9 mouse cellular contexts compared by ENCODE assay signal in genomic region chr1:162643752-162644151, GRCm38 (mm10). TPM values are rescaled to one million over a fixed set of nuclear protein-coding genes. Genes with fewer than 3 reads are reported as not detected.
DNase-seq lines count a peak whose midpoint lies in the region; ATAC-seq lines count a peak whose summit lies in the region.
"Had no signal": no experiment of that assay in that cellular context is flagged by ENCODE, and none has a peak within 500 bp of the region (broad histone marks: within the 10 kb centered on the region; RNA-seq: fewer than 3 reads in every experiment).

No protein-coding gene starts in this region.

- no peak overlapping the region for H3K9ac ChIP-seq in forebrain, embryonic 14.5 days (ENCODE audit: low read length)
- H3K9ac ChIP-seq in forebrain, embryonic 12.5 days, result no peak overlapping the region
- H3K9ac ChIP-seq: limb, embryonic 12.5 days had no signal

- H3K4me3 ChIP-seq in forebrain, embryonic 14.5 days (ENCODE audit: low read depth, low read length), result no peak overlapping the region
- no peak overlapping the region for H3K4me3 ChIP-seq in forebrain, embryonic 12.5 days (replicated peaks)
- H3K4me3 ChIP-seq: limb, embryonic 12.5 days had no signal

- H3K4me2 ChIP-seq in forebrain, embryonic 14.5 days (ENCODE audit: low read length), result no peak overlapping the region
- no peak overlapping the region for H3K4me2 ChIP-seq in forebrain, embryonic 12.5 days
- H3K4me2 ChIP-seq: limb, embryonic 12.5 days had no signal

- no peaks in the 10 kb centered on the region for H3K4me1 ChIP-seq in forebrain, embryonic 14.5 days (ENCODE audit: control insufficient read depth, insufficient read depth, low read length)
- no peaks in the 10 kb centered on the region for H3K4me1 ChIP-seq in forebrain, embryonic 12.5 days

- intact Hi-C loops in heart, postnatal 36 days (cut with DNase I), result no loop called here
- intact Hi-C loops in left cerebral cortex, postnatal 36 days (cut with DNase I), result no loop called here

- no peaks in the 10 kb centered on the region for H3K27me3 ChIP-seq in forebrain, embryonic 14.5 days (replicated peaks; ENCODE audit: control insufficient read depth, insufficient read depth, low read length)
- H3K27me3 ChIP-seq in forebrain, embryonic 12.5 days, result no peaks in the 10 kb centered on the region
- H3K27me3 ChIP-seq: limb, embryonic 12.5 days had no signal

- DNase-seq in forebrain, embryonic 14.5 days (ENCODE audit: low spot score), result peak; percentile 77
- DNase-seq in Muller cell, postnatal 12 days (ENCODE audit: inconsistent ontology term), result peak; percentile 22
- DNase-seq in fibroblast of lung, adult 2 months (ENCODE audit: low read depth), result peak; percentile 55
- peak; percentile 85 to 88 for DNase-seq in heart, postnatal 36 days
- peak; percentile 44 to 47 for DNase-seq in left cerebral cortex, postnatal 36 days (ENCODE audit: low spot score in 2 of 2)
- DNase-seq in telencephalon, adult 2 months (ENCODE audit: low read depth, low spot score), result peak; percentile 58
- no peak for DNase-seq in natural killer cell, adult 2 months (ENCODE audit: low spot score in 2 of 2)

- 33% methylated on average over 4 of the region's 4 CpGs for WGBS in forebrain, embryonic 14.5 days
- WGBS in forebrain, embryonic 12.5 days, result 36% methylated on average over 4 of the region's 4 CpGs

- no peak overlapping the region for H3K27ac ChIP-seq in forebrain, embryonic 14.5 days (ENCODE audit: low read depth, low read length)
- H3K27ac ChIP-seq in forebrain, embryonic 12.5 days, result no peak overlapping the region
- H3K27ac ChIP-seq: limb, embryonic 12.5 days had no signal

- no peaks in the 10 kb centered on the region for H3K9me3 ChIP-seq in forebrain, embryonic 14.5 days (replicated peaks; ENCODE audit: control insufficient read depth, low read length)
- H3K9me3 ChIP-seq in forebrain, embryonic 12.5 days, result no peaks in the 10 kb centered on the region
- H3K9me3 ChIP-seq: limb, embryonic 12.5 days had no signal

- no peaks in the 10 kb centered on the region for H3K36me3 ChIP-seq in forebrain, embryonic 14.5 days (ENCODE audit: control insufficient read depth, insufficient read depth, low read length)
- H3K36me3 ChIP-seq in forebrain, embryonic 12.5 days (replicated peaks), result no peaks in the 10 kb centered on the region
- H3K36me3 ChIP-seq: limb, embryonic 12.5 days had no signal

- peak; percentile 67; the same call in 1 of the 2 replicates for ATAC-seq in forebrain, embryonic 14.5 days
- no peak for ATAC-seq in forebrain, embryonic 12.5 days (ENCODE audit: low FRiP score)

RNA-seq across cellular contexts. Expression of gene Myoc, which starts 4.8 kb away (rescaled TPM):
- polyA plus RNA-seq in forebrain, embryonic 14.5 days (2014; fragmentation: Nextera tagmentation; extraction: Ambion mirVana), result not detected in 2 replicates
- not detected in 2 replicates for polyA plus RNA-seq in forebrain, embryonic 12.5 days (2016; fragmentation: Nextera tagmentation; extraction: Ambion mirVana)
- 1 to 10 TPM; 2.1 to 2.5 TPM for total RNA-seq in heart, postnatal 36 days (2021)
- total RNA-seq in left cerebral cortex, postnatal 36 days (2021), result 1 to 10 TPM; 4.1 to 5.9 TPM
- polyA plus RNA-seq: limb, embryonic 12.5 days had no signal

RNA-seq across cellular contexts. Expression of gene Myocos, which starts 14.3 kb away (rescaled TPM):
- not detected in 2 replicates for polyA plus RNA-seq in forebrain, embryonic 14.5 days (2014; fragmentation: Nextera tagmentation; extraction: Ambion mirVana)
- not detected in 2 replicates for polyA plus RNA-seq in forebrain, embryonic 12.5 days (2016; fragmentation: Nextera tagmentation; extraction: Ambion mirVana)
- not detected for total RNA-seq in heart, postnatal 36 days (2021)
- total RNA-seq in left cerebral cortex, postnatal 36 days (2021), result not detected
- polyA plus RNA-seq: limb, embryonic 12.5 days had no signal

Comparison
In these comparisons a context has a peak if more than half of its experiments do, and no peak if none do; other contexts are left out.
1. DNase-seq: peak in forebrain, embryonic 14.5 days (single experiment), Muller cell, postnatal 12 days (single experiment), fibroblast of lung, adult 2 months (single experiment), heart, postnatal 36 days (2 of 2), left cerebral cortex, postnatal 36 days (2 of 2) and telencephalon, adult 2 months (single experiment); none in natural killer cell, adult 2 months (0 of 2).